Comparison of ENCODE assay signal across 11 mouse cellular contexts in the genomic region with DNA sequence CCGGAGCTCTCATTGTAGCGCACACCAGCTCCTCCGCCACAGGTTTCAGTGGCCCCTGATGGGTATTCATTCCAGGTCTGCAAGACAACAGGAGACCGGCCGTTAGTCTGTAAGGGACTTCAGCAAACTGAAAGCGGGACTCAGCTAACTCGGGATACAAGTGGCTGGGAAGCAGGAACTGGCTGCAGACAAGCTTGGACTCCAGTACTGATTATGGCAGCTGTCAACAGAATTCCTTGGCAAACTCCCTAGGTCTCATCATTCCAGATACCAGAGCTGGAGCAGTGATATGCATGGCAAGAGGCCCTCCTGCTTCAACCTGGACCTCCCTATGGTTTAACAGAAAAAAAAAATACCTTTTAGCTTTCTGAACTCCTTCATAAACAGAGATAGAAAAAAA. TPM values are rescaled to one million over a fixed set of nuclear protein-coding genes. Genes with fewer than 3 reads are reported as not detected.
DNase-seq lines count a peak whose midpoint lies in the region; ATAC-seq lines count a peak whose summit lies in the region.
"Had no signal": no experiment of that assay in that cellular context is flagged by ENCODE, and none has a peak within 500 bp of the region (broad histone marks: within the 10 kb centered on the region; RNA-seq: fewer than 3 reads in every experiment).

No protein-coding gene starts in this region.

- 0 out of 2 replicates have a peak overlapping the region, but pooled peaks have one; percentile 12 for H3K9ac ChIP-seq in hindbrain, embryonic 11.5 days (ENCODE audit: low read depth, low read length)
- H3K9ac ChIP-seq in midbrain, embryonic 15.5 days = peak overlapping the region; percentile 37; the same call in 1 of the 2 replicates

- 0 out of 2 replicates have a peak, but pooled peaks cover 9% of the 10 kb centered on the region for H3K27me3 ChIP-seq in forebrain, embryonic 10.5 days (ENCODE audit: poor library complexity, severe bottlenecking)
- H3K27me3 ChIP-seq in hindbrain, embryonic 11.5 days (ENCODE audit: control insufficient read depth, insufficient read depth, low read length) = no peaks in the 10 kb centered on the region
- no peaks in the 10 kb centered on the region for H3K27me3 ChIP-seq in midbrain, embryonic 15.5 days (replicated peaks)

- DNase-seq in heart, postnatal 10 days = peak; percentile 49
- DNase-seq in heart, adult 8-10 months (ENCODE audit: low spot score) = no peak
- DNase-seq in forebrain, embryonic 10.5 days (ENCODE audit: extremely low spot score, low spot score) = no peak
- no peak for DNase-seq in hindbrain, embryonic 11.5 days (ENCODE audit: low spot score)
- DNase-seq in embryo, embryonic 9.5 days (ENCODE audit: extremely low spot score) = no peak
- no peak for DNase-seq in cerebellum, adult 9-10 months

- H3K36me3 ChIP-seq in forebrain, embryonic 10.5 days (replicated peaks) = no peaks in the 10 kb centered on the region
- no peaks in the 10 kb centered on the region for H3K36me3 ChIP-seq in hindbrain, embryonic 11.5 days (ENCODE audit: control insufficient read depth, insufficient read depth, low read length)
- H3K36me3 ChIP-seq in midbrain, embryonic 15.5 days (replicated peaks) = no peaks in the 10 kb centered on the region

- no peak for ATAC-seq in hindbrain, embryonic 11.5 days (ENCODE audit: low FRiP score)
- no peak for ATAC-seq in midbrain, embryonic 15.5 days (replicated peaks)

- H3K4me3 ChIP-seq in forebrain, embryonic 10.5 days = no peak overlapping the region; the same call in 1 of the 2 replicates
- peak overlapping the region; percentile 16; the same call in 1 of the 2 replicates for H3K4me3 ChIP-seq in hindbrain, embryonic 11.5 days (ENCODE audit: low read depth, low read length)
- peak overlapping the region; percentile 25 for H3K4me3 ChIP-seq in midbrain, embryonic 15.5 days

- H3K4me1 ChIP-seq in forebrain, embryonic 10.5 days = peaks cover 40% of the 10 kb centered on the region
- peaks cover 18% of the 10 kb centered on the region for H3K4me1 ChIP-seq in hindbrain, embryonic 11.5 days (replicated peaks; ENCODE audit: control insufficient read depth, insufficient read depth, low read length)
- peaks cover 56% of the 10 kb centered on the region for H3K4me1 ChIP-seq in midbrain, embryonic 15.5 days

- peak overlapping the region; percentile 63 for H3K27ac ChIP-seq in forebrain, embryonic 10.5 days
- peak overlapping the region; percentile 69; the same call in 1 of the 2 replicates for H3K27ac ChIP-seq in hindbrain, embryonic 11.5 days (ENCODE audit: low read depth, low read length)
- H3K27ac ChIP-seq in midbrain, embryonic 15.5 days = peak overlapping the region; percentile 85
- H3K27ac ChIP-seq: kidney, postnatal 0 days had no signal

- peak overlapping the region; percentile 38 for H3K4me2 ChIP-seq in hindbrain, embryonic 11.5 days (replicated peaks; ENCODE audit: low read depth, low read length)
- peak overlapping the region; percentile 49 for H3K4me2 ChIP-seq in midbrain, embryonic 15.5 days

- no peaks in the 10 kb centered on the region for H3K9me3 ChIP-seq in forebrain, embryonic 10.5 days
- H3K9me3 ChIP-seq in hindbrain, embryonic 11.5 days (ENCODE audit: control insufficient read depth, low read length) = no peaks in the 10 kb centered on the region
- no peaks in the 10 kb centered on the region for H3K9me3 ChIP-seq in midbrain, embryonic 15.5 days

- WGBS in forebrain, embryonic 10.5 days = 84% methylated on average over 7 of the region's 7 CpGs
- 78% methylated on average over 7 of the region's 7 CpGs for WGBS in hindbrain, embryonic 11.5 days
- WGBS in midbrain, embryonic 15.5 days = 59% methylated on average over 7 of the region's 7 CpGs

- intact Hi-C loops in heart, postnatal 10 days (cut with DNase I) = no loop called here

RNA-seq across cellular contexts. Expression of a gene that starts 2.8 kb away (rescaled TPM):
- total RNA-seq in heart, postnatal 10 days (2021) = not detected
- total RNA-seq in heart, adult 8-10 months (2022) = not detected
- not detected in 2 replicates for polyA plus RNA-seq in forebrain, embryonic 10.5 days (2016; fragmentation: Nextera tagmentation; extraction: Ambion mirVana)
- not detected in 2 replicates for polyA plus RNA-seq in hindbrain, embryonic 11.5 days (2014; fragmentation: Nextera tagmentation; extraction: Ambion mirVana)
- 0.14 TPM in 1 of 2 replicates, not detected in the other for polyA plus RNA-seq in midbrain, embryonic 15.5 days (2015; fragmentation: Nextera tagmentation; extraction: Ambion mirVana)
- total RNA-seq: granulocyte monocyte progenitor cell, adult 5-6 weeks; left cerebral cortex, postnatal 14 days had no signal
- polyA plus RNA-seq: kidney, postnatal 0 days; liver, embryonic 16.5 days had no signal

RNA-seq across cellular contexts. Expression of a gene that starts 20.1 kb away (rescaled TPM):
- total RNA-seq in heart, postnatal 10 days (2021) = 10 to 100 TPM; 33.2 to 35.7 TPM
- total RNA-seq in heart, adult 8-10 months (2022) = 10 to 100 TPM; 19.5 to 24.0 (median 20.8) TPM
- polyA plus RNA-seq in forebrain, embryonic 10.5 days (2016; fragmentation: Nextera tagmentation; extraction: Ambion mirVana) = 9.7 and 10.5 TPM in 2 replicates
- 7.5 and 8.3 TPM in 2 replicates for polyA plus RNA-seq in hindbrain, embryonic 11.5 days (2014; fragmentation: Nextera tagmentation; extraction: Ambion mirVana)
- 15.4 and 19.9 TPM in 2 replicates for polyA plus RNA-seq in midbrain, embryonic 15.5 days (2015; fragmentation: Nextera tagmentation; extraction: Ambion mirVana)

RNA-seq across cellular contexts. Expression of a gene that starts 33.6 kb away (rescaled TPM):
- total RNA-seq in heart, postnatal 10 days (2021) = 10 to 100 TPM; 24.1 to 30.6 TPM
- total RNA-seq in heart, adult 8-10 months (2022) = 10 to 100 TPM; 15.8 to 19.5 (median 17.7) TPM
- 134 and 139 TPM in 2 replicates for polyA plus RNA-seq in forebrain, embryonic 10.5 days (2016; fragmentation: Nextera tagmentation; extraction: Ambion mirVana)
- 77.0 and 85.0 TPM in 2 replicates for polyA plus RNA-seq in hindbrain, embryonic 11.5 days (2014; fragmentation: Nextera tagmentation; extraction: Ambion mirVana)
- polyA plus RNA-seq in midbrain, embryonic 15.5 days (2015; fragmentation: Nextera tagmentation; extraction: Ambion mirVana) = 107 and 122 TPM in 2 replicates

RNA-seq across cellular contexts. Expression of a gene that starts 33.7 kb away (rescaled TPM):
- total RNA-seq in heart, postnatal 10 days (2021) = 10 to 100 TPM; 79.1 to 82.9 TPM
- 10 to 100 TPM; 30.5 to 40.3 (median 34.7) TPM for total RNA-seq in heart, adult 8-10 months (2022)
- polyA plus RNA-seq in forebrain, embryonic 10.5 days (2016; fragmentation: Nextera tagmentation; extraction: Ambion mirVana) = 1,297 and 1,372 TPM in 2 replicates
- 1,115 and 1,160 TPM in 2 replicates for polyA plus RNA-seq in hindbrain, embryonic 11.5 days (2014; fragmentation: Nextera tagmentation; extraction: Ambion mirVana)
- polyA plus RNA-seq in midbrain, embryonic 15.5 days (2015; fragmentation: Nextera tagmentation; extraction: Ambion mirVana) = 334 and 360 TPM in 2 replicates

RNA-seq across cellular contexts. Expression of a gene that starts 43.3 kb away (rescaled TPM):
- not detected for total RNA-seq in heart, postnatal 10 days (2021)
- total RNA-seq in heart, adult 8-10 months (2022) = not detected
- 3.0 and 5.8 TPM in 2 replicates for polyA plus RNA-seq in forebrain, embryonic 10.5 days (2016; fragmentation: Nextera tagmentation; extraction: Ambion mirVana)
- 1.4 and 1.6 TPM in 2 replicates for polyA plus RNA-seq in hindbrain, embryonic 11.5 days (2014; fragmentation: Nextera tagmentation; extraction: Ambion mirVana)
- 5.1 TPM in 1 of 2 replicates, not detected in the other for polyA plus RNA-seq in midbrain, embryonic 15.5 days (2015; fragmentation: Nextera tagmentation; extraction: Ambion mirVana)
- total RNA-seq: granulocyte monocyte progenitor cell, adult 5-6 weeks; left cerebral cortex, postnatal 14 days had no signal
- polyA plus RNA-seq: liver, embryonic 16.5 days had no signal

Comparison
In these comparisons a context has a peak if more than half of its experiments do, and no peak if none do; other contexts are left out.
1. DNase-seq: peak in heart, postnatal 10 days (2 of 2); none in heart, adult 8-10 months (single experiment), forebrain, embryonic 10.5 days (single experiment), hindbrain, embryonic 11.5 days (single experiment), embryo, embryonic 9.5 days (single experiment) and cerebellum, adult 9-10 months (single experiment).
2. Peak in every context shown above with its lines, with median percentiles within 50 percentile points of each other: H3K27ac ChIP-seq.